Mouse (Mus musculus): ENCODE results near the gene Lipc. TPM values are rescaled to one million over a fixed set of nuclear protein-coding genes. Genes with fewer than 3 reads are reported as not detected.

Gene Lipc
- polyA plus RNA-seq, 1 experiment from 2014 or later, result 0.38 TPM

DNA sequence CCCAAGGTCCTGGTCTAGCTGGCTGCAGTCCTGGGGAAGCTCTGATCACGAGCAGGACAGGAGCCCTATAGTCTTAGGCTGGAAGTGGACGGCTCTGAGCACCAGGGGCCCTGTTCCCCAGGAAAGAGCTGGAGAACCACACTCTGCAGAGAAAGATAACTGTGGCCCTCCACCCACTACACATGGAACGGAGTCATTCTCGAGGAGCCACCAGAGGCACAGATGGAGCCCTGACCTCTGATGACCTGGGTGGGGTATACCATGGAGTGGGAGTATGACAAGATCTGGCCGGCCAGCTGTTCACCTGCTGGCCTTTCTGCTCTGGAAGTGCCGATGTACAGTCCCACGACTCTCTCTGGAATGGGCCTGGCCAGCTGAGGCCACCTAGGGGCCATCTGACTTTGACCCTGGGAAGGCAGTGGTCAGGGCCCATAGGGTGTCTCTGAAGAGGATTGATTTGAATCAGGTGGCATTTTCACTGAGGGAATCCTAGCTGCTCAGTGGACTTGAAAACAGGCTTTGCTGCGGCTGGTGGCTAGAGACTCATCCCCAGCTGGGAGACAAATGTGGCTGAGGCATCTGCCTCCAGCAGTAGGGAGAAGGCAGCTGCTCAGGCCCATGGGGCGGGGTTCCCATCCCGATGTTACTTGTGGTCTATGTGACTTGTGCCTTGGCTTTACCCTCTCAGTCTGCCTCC, 37.2 kb downstream of the Lipc start:
- Histone ChIP-seq H3K9ac (ENCODE audit: low read length) (no peak overlapping the region), H3K9me3 (replicated peaks; ENCODE audit: control insufficient read depth, low read length) (no peaks in the 10 kb centered on the region), H3K4me3 (ENCODE audit: low read depth, low read length) (no peak overlapping the region), H3K27me3 (replicated peaks; ENCODE audit: control insufficient read depth, insufficient read depth, low read length) (no peaks in the 10 kb centered on the region), H3K36me3 (ENCODE audit: control insufficient read depth, insufficient read depth, low read length) (no peaks in the 10 kb centered on the region), H3K4me2 (ENCODE audit: low read length) (no peak overlapping the region), H3K4me1 (ENCODE audit: control insufficient read depth, insufficient read depth, low read length) (no peaks in the 10 kb centered on the region), H3K27ac (ENCODE audit: low read depth, low read length) (no peak overlapping the region)
- DNase-seq (ENCODE audit: low spot score) (no peak), ATAC-seq (no peak)
- WGBS, result 82% methylated on average over 10 of the region's 10 CpGs

DNA sequence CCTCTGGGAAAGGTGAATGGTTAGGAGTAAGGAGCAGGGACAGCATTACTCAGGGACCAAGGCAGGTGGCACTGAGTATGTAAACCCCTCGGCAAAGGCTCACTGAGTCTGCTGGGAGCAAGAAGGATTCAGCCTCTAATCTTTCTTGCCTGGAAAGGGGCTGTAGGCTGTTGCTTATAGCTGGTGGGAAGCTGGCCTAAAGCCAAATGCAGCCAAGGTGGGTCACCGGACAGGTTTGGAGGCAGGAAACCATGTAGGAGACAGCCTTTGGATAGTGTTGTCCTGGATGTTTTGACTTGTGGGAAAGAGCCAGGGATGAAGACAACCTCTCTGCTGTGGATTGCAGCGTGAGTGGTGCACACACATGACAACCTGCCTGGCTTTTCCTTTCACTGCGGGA, 40.9 kb downstream of the Lipc start:
- H3K4me3 ChIP-seq (ENCODE audit: low read depth, low read length), result no peak overlapping the region
- H3K4me2 ChIP-seq (ENCODE audit: low read length), result no peak overlapping the region
- no peak overlapping the region for H3K9ac ChIP-seq (ENCODE audit: low read length)
- DNase-seq (ENCODE audit: low spot score) (no peak), ATAC-seq (no peak)
- no peaks in the 10 kb centered on the region for H3K27me3 ChIP-seq (replicated peaks; ENCODE audit: control insufficient read depth, insufficient read depth, low read length)
- no peaks in the 10 kb centered on the region for H3K4me1 ChIP-seq (ENCODE audit: control insufficient read depth, insufficient read depth, low read length)
- no peaks in the 10 kb centered on the region for H3K36me3 ChIP-seq (ENCODE audit: control insufficient read depth, insufficient read depth, low read length)
- H3K9me3 ChIP-seq (replicated peaks; ENCODE audit: control insufficient read depth, low read length), result no peaks in the 10 kb centered on the region
- no peak overlapping the region for H3K27ac ChIP-seq (ENCODE audit: low read depth, low read length)
- WGBS, result 80% methylated on average over 4 of the region's 4 CpGs

DNA sequence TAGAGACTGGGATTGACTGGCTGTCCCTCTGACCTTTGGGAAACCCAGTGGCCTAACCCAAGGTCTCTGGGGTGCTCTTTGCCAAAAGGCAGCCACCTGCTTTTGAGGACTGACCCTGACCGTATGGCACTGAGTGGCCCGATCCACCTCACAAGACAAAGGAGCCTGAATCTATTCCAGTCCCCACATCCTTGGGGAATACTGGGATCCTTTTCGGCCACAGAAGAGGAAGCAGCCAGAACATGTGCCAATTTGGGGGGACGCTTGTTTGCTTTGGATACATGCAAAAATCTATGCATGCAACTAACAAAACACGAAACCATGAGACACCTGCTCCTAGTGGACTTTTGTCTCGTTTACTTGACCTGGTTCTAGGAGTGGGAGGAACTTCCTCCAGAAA, 41.7 kb downstream of the Lipc start:
- ATAC-seq (no peak), DNase-seq (ENCODE audit: low spot score) (no peak)
- Histone ChIP-seq H3K36me3 (ENCODE audit: control insufficient read depth, insufficient read depth, low read length) (no peaks in the 10 kb centered on the region), H3K4me3 (ENCODE audit: low read depth, low read length) (no peak overlapping the region), H3K4me2 (ENCODE audit: low read length) (no peak overlapping the region), H3K27me3 (replicated peaks; ENCODE audit: control insufficient read depth, insufficient read depth, low read length) (no peaks in the 10 kb centered on the region), H3K9ac (ENCODE audit: low read length) (no peak overlapping the region), H3K9me3 (replicated peaks; ENCODE audit: control insufficient read depth, low read length) (no peaks in the 10 kb centered on the region), H3K27ac (ENCODE audit: low read depth, low read length) (no peak overlapping the region), H3K4me1 (ENCODE audit: control insufficient read depth, insufficient read depth, low read length) (no peaks in the 10 kb centered on the region)
- WGBS, result 80% methylated on average over 6 of the region's 6 CpGs

DNA sequence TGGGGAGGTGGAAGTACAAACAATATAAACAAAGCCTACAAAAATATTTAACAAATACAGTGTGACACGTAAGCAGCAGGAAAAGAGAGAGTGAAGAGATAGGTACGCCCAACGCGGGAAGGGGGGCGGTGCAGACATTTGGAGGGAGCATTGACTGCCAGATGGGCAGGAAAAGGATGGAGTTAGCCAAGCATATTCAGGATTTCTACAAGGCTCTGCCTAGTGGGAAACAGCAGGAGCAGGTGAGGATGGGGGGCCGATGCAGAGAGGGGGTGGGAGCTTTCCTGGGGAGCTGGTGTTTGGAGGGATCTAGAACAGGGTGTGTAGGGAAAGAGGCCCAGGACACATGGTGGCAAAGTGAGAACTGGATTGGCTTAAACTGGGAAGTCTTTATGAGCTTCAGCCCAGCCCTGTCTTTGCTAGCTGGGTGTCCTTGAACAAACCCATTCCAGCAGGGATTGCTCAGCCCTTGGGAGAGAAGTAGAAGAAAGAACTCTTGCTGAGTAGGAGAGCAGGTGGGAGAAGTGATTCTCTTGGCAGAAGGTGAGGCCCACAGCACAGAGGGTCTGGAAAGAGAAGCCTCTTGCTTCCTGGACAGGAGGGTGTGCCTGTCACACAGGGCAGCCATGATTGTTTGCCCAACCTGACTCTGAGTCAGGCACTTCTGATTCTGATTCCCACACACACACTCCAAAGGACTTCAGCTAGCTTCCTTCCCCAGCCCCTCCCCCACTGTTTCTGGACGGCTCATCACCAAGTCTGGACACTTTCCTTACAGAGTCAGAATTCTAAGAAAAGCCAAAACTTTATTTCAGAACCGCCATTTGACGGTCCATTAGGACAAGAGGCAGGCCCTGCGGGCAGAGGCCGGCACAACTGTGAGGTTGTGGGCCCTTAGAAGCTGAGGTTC, 49.0 kb downstream of the Lipc start:
- Histone ChIP-seq H3K4me2 (ENCODE audit: low read length) (no peak overlapping the region), H3K4me3 (ENCODE audit: low read depth, low read length) (no peak overlapping the region), H3K36me3 (ENCODE audit: control insufficient read depth, insufficient read depth, low read length) (no peaks in the 10 kb centered on the region), H3K27ac (ENCODE audit: low read depth, low read length) (no peak overlapping the region), H3K27me3 (replicated peaks; ENCODE audit: control insufficient read depth, insufficient read depth, low read length) (no peaks in the 10 kb centered on the region), H3K9me3 (replicated peaks; ENCODE audit: control insufficient read depth, low read length) (no peaks in the 10 kb centered on the region), H3K4me1 (ENCODE audit: control insufficient read depth, insufficient read depth, low read length) (no peaks in the 10 kb centered on the region), H3K9ac (ENCODE audit: low read length) (no peak overlapping the region)
- ATAC-seq (no peak), DNase-seq (ENCODE audit: low spot score) (no peak)
- whole genome bisulfite sequencing, result 93% methylated on average over 11 of the region's 11 CpGs

DNA sequence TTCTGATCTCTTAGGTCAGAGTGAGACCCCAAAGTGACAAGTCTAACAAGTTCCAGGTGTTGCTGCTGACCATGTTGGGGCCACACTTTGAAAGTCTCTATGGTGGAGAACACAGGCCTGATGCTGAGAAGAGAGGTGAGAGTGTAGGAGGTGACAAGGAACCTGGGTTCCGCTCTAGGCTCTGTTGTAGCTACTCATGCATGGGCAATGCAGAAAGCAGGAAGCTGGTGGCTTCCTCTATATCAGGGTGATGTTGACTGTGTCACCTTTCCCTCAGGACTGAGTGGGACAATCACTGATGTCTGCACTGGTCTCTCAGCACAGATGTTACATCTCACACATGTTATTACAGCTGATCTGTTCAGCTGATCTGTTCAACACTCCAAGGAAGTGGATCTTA, 57.8 kb downstream of the Lipc start:
- Histone ChIP-seq H3K9ac (ENCODE audit: low read length) (no peak overlapping the region), H3K27me3 (replicated peaks; ENCODE audit: control insufficient read depth, insufficient read depth, low read length) (no peaks in the 10 kb centered on the region), H3K27ac (ENCODE audit: low read depth, low read length) (no peak overlapping the region), H3K9me3 (replicated peaks; ENCODE audit: control insufficient read depth, low read length) (no peaks in the 10 kb centered on the region), H3K36me3 (ENCODE audit: control insufficient read depth, insufficient read depth, low read length) (no peaks in the 10 kb centered on the region), H3K4me3 (ENCODE audit: low read depth, low read length) (no peak overlapping the region), H3K4me2 (ENCODE audit: low read length) (no peak overlapping the region), H3K4me1 (ENCODE audit: control insufficient read depth, insufficient read depth, low read length) (no peaks in the 10 kb centered on the region)
- WGBS, result 100% methylated on average over 1 of the region's 1 CpGs
- no peak for DNase-seq (ENCODE audit: low spot score)
- ATAC-seq, result no peak

DNA sequence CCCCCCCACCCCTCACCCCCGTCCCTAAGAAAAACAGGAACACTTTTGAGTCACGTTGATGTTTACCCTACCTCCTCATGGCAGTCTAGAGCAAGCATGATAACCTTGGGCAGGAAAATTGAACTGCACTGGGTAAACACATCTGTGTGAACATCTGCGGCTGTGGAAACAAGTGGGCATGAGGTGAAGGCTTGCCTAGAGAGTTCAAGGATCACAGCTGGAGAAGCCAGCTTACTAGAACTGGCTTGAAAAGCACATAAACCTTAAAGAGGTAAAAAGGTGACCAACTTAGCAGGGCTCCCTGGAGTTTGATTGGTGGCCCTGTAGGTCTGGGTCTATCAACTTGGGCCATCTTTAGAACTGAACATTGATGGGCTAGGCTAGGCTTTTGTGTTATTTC, 58.5 kb downstream of the Lipc start:
- no peak for ATAC-seq
- Histone ChIP-seq H3K4me3 (ENCODE audit: low read depth, low read length) (no peak overlapping the region), H3K27me3 (replicated peaks; ENCODE audit: control insufficient read depth, insufficient read depth, low read length) (no peaks in the 10 kb centered on the region), H3K4me2 (ENCODE audit: low read length) (no peak overlapping the region), H3K9me3 (replicated peaks; ENCODE audit: control insufficient read depth, low read length) (no peaks in the 10 kb centered on the region), H3K4me1 (ENCODE audit: control insufficient read depth, insufficient read depth, low read length) (no peaks in the 10 kb centered on the region), H3K36me3 (ENCODE audit: control insufficient read depth, insufficient read depth, low read length) (no peaks in the 10 kb centered on the region), H3K9ac (ENCODE audit: low read length) (no peak overlapping the region), H3K27ac (ENCODE audit: low read depth, low read length) (no peak overlapping the region)
- 72% methylated on average over 3 of the region's 3 CpGs for WGBS
- no peak for DNase-seq (ENCODE audit: low spot score)

DNA sequence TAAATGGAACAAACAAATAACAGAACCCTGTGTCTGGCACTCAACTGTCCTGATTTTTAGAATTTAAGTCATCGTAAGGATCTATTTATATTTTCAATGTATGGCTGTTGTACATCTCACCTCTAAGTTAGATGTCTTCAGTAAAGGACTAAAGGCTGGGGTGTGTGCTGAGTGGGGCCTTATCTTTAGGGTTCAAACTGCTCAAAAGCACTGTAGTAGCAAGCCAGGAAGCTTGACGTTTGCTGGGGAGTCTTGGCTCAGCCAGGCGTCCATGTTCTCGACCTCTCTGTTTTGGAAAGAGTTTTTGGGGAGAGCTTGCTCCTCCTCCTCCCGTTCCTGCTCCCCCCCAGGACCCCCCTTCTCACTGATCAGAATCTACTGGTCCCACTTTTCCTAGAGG, 59.4 kb downstream of the Lipc start:
- no peak overlapping the region for H3K9ac ChIP-seq (ENCODE audit: low read length)
- DNase-seq (ENCODE audit: low spot score) (no peak), ATAC-seq (no peak)
- H3K27ac ChIP-seq (ENCODE audit: low read depth, low read length), result no peak overlapping the region
- no peak overlapping the region for H3K4me2 ChIP-seq (ENCODE audit: low read length)
- no peaks in the 10 kb centered on the region for H3K4me1 ChIP-seq (ENCODE audit: control insufficient read depth, insufficient read depth, low read length)
- no peaks in the 10 kb centered on the region for H3K9me3 ChIP-seq (replicated peaks; ENCODE audit: control insufficient read depth, low read length)
- no peaks in the 10 kb centered on the region for H3K27me3 ChIP-seq (replicated peaks; ENCODE audit: control insufficient read depth, insufficient read depth, low read length)
- H3K4me3 ChIP-seq (ENCODE audit: low read depth, low read length), result no peak overlapping the region
- 86% methylated on average over 5 of the region's 5 CpGs for WGBS
- H3K36me3 ChIP-seq (ENCODE audit: control insufficient read depth, insufficient read depth, low read length), result no peaks in the 10 kb centered on the region

DNA sequence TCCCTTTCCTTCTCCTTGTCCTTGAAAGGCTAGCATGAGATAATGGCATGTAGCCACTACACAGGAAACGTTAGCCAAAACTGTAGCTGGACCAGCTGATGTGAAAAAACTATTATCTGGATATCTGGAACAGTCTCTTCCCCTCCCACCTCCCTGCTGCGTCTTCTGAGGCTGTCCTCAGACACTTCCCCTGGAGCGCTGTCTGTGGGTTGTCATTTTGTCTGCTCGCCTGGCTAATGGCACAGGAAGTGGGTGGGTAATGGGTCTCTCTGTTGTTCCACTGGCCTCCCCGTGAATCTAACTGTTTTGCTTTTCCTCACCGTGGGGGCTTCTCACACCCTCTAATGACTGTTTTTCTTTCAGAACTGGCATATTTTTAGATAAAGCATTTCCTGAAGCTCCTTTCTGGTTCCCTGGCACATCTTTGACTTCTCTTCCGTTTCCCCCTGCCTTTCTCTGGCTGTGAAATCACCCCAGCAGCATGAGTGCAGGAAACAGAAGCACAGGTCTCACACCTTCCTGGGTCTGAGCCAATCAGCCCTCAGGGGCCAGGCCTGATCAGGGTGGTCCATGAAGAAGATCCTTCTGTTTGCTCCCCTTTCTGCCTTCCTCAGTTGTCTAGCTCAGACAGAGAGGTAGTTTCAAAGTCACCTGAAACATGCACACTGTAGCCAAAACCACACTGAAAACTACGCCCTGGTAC, 60.4 kb downstream of the Lipc start:
- Histone ChIP-seq H3K36me3 (ENCODE audit: control insufficient read depth, insufficient read depth, low read length) (no peaks in the 10 kb centered on the region), H3K27ac (ENCODE audit: low read depth, low read length) (no peak overlapping the region), H3K4me1 (ENCODE audit: control insufficient read depth, insufficient read depth, low read length) (no peaks in the 10 kb centered on the region), H3K4me2 (ENCODE audit: low read length) (no peak overlapping the region), H3K27me3 (replicated peaks; ENCODE audit: control insufficient read depth, insufficient read depth, low read length) (no peaks in the 10 kb centered on the region), H3K9me3 (replicated peaks; ENCODE audit: control insufficient read depth, low read length) (no peaks in the 10 kb centered on the region), H3K4me3 (ENCODE audit: low read depth, low read length) (no peak overlapping the region), H3K9ac (ENCODE audit: low read length) (no peak overlapping the region)
- ATAC-seq (no peak), DNase-seq (ENCODE audit: low spot score) (no peak)
- 80% methylated on average over 8 of the region's 8 CpGs for WGBS
